Mouse (Mus musculus) splenic B cell, adult 2 months (primary cell): ENCODE measurements around the gene Slc38a6.

Experiments
- DNase-seq: peaks from one replicate; pipeline ENCODE4 v3.0.0-alpha.2; 2011; ENCODE audit warnings: low read depth, low spot score
- H3K27me3 ChIP-seq: 2 replicates; pipeline ENCODE4 v1.6.1; 2012; ENCODE audit warnings: mild to moderate bottlenecking, low read length, moderate library complexity, mixed read lengths; ENCODE audit not compliant: control insufficient read depth, poor library complexity, insufficient read depth, severe bottlenecking
- H3K36me3 ChIP-seq: 2 replicates; pipeline ENCODE4 v1.6.1; 2012; ENCODE audit warnings: mild to moderate bottlenecking, low read length, moderate library complexity, mixed read lengths; ENCODE audit not compliant: control insufficient read depth, poor library complexity, insufficient read depth, severe bottlenecking

Gene Slc38a6

DNA sequence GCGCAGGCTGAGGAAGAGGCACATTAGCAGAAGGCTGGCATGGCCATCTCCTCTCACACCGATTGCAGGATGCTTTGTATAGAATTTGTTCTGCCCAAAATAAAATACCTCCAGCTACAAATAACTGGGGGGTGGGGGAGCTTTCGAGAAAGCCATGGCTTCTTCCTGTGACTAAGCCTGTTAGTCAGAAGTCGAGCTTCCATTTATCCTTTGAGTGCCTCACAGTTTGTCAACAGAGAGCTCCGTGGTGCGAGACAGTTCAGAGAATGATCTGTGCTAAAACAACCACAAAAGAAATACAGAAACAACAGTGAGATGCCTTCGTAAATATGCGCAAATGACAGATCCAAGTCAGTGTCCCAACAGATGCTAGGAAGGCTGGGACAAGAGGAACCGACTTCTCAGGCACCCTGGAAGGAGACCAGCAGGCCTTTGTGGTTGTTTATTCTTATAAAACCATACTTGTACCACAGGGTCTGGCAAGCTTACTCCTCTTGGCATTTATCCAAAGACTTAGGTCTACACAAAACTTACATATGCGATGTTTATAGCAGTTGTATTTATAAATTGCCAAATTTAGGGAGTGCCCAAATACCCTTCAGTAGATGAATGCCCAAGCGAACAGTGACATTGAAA is 9.0 kb downstream of the Slc38a6 start:
- no peak for DNase-seq
- Histone ChIP-seq H3K27me3 (no peaks in the 10 kb centered on the region), H3K36me3 (no peaks in the 10 kb centered on the region; the same call in none of the 2 replicates)

DNA sequence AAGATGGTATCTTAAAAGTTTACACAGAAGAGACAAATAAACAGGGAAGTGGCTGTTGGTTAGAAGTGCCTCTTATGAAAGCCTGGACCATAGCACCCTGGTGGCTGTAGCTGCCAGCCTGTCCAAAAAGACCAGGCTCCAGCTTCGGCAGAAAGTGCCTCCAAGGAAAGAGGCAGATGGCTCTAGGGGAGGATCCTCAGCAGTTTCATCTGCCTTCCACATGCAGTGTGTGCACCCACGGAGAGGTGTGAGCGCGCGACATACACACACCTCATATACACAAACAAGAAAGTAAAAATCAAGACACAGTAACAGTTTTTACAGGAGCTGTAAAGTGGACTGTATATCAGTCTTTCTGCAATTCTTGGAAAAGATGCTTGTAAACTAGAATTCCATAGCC is 12.0 kb downstream of the Slc38a6 start:
- Histone ChIP-seq H3K36me3 (peaks cover 1% of the 10 kb centered on the region; the same call in 1 of the 2 replicates), H3K27me3 (no peaks in the 10 kb centered on the region)
- DNase-seq = no peak

DNA sequence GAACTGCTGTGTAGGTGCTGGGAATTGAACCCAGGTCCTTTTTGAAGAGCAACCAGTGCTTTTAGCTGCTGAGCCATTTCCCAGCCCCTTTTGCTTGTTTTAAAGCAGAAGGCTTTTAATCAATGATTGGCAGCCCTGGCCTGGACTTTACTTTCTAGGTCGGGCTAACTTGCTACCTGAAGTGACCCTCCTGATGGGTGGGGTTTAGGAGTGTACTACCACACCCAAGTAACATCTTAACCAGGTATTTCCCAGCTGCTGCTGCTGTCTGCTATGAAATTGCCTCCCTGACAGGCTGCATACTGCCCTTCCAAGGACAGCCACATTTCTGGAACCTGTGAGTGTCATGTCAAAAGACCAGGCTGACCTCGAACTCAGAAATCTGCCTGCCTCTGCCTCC is 14.0 kb downstream of the Slc38a6 start:
- Histone ChIP-seq H3K27me3 (no peaks in the 10 kb centered on the region), H3K36me3 (0 out of 2 replicates have a peak, but pooled peaks cover 1% of the 10 kb centered on the region)
- DNase-seq = no peak

DNA sequence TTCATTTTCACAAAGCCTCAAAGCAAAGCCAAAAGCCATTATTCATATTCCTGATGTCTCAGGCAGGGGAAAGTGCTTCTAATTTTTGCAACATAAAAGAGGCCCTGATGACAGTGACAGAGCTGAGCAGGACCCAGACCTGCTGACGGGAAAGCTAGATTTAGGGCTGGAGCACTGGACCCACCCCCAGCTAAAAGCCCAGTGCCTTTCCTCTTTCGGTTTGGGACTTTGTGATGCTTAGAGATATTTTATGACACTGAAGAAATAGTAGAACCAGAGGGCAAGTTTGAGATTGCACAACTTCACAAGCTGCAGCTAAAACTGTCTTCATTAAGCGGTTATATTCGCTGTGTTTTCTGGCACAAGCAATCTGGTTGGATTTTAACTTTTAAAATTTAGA is 18.1 kb downstream of the Slc38a6 start:
- no peak for DNase-seq
- Histone ChIP-seq H3K36me3 (0 out of 2 replicates have a peak, but pooled peaks cover 1% of the 10 kb centered on the region), H3K27me3 (no peaks in the 10 kb centered on the region)

- no peak for DNase-seq
- H3K27me3 ChIP-seq = no peaks in the 10 kb centered on the region
- H3K36me3 ChIP-seq = no peaks in the 10 kb centered on the region
Measured at GRCm38 (mm10) chr12:73307750-73308149, 21.2 kb downstream of the Slc38a6 start.

DNA sequence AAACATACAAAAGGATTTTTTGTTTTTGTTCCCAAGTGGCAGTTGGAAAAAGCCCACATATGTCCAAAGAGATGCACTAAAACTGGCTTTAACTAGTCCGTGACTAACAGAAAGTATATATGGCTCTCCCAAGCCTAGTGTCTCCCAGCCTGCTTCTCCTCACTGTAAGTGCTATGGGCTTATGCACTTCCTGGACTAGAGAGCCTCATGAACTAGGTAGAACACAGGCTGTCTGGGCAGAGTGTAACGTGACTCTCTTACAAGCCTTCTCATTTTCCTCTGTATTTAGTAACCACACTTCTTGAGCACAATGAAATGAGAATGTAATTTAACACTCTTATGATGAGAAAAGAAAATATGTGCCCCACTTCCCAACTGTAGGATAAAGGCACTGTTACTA is 22.1 kb downstream of the Slc38a6 start:
- H3K36me3 ChIP-seq = no peaks in the 10 kb centered on the region
- DNase-seq = no peak
- H3K27me3 ChIP-seq = no peaks in the 10 kb centered on the region

- no peaks in the 10 kb centered on the region for H3K36me3 ChIP-seq
- no peak for DNase-seq
- no peaks in the 10 kb centered on the region for H3K27me3 ChIP-seq
Measured at GRCm38 (mm10) chr12:73317706-73318686, 31.4 kb downstream of the Slc38a6 start.

DNA sequence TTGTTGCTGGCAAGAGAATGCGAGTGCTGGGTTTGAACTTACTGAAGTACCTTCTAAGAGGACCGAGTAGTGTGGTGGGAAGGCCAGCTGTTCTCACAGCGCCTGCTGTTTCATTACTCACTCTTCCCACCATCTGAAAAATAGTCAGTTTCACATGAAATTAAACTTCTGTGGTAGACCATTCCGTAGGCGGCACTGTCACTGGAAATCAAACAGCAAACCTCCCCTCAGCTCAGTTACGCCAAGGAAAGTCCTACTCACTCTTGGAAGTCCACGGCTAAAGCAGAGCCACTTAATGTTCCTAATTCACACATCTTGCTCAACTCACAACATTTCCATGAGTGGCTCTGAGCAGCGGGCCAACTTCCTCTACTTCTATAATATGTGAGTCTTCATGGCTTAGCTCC is 37.6 kb downstream of the Slc38a6 start:
- H3K36me3 ChIP-seq = no peaks in the 10 kb centered on the region
- no peaks in the 10 kb centered on the region for H3K27me3 ChIP-seq
- no peak for DNase-seq

DNA sequence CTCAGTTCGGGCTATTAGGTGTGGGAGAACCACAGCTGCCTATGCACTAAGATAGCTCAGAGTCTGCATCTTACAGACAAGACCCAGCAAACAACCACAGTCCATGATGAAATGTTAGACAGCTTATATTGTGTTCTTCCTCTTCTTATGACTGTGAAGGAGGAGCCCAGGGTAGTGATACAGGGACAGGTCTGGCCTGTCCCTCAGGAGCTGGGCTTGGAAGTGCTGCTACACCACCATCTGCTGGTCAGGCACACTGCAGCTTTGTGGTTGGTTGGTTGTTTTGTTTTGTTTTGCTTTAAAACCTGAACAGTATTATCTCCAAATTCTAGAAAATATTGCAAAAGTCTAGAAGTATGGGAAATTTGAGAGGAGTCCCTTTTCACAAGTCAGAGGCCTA is 38.2 kb downstream of the Slc38a6 start:
- no peaks in the 10 kb centered on the region for H3K27me3 ChIP-seq
- no peak for DNase-seq
- no peaks in the 10 kb centered on the region for H3K36me3 ChIP-seq

DNA sequence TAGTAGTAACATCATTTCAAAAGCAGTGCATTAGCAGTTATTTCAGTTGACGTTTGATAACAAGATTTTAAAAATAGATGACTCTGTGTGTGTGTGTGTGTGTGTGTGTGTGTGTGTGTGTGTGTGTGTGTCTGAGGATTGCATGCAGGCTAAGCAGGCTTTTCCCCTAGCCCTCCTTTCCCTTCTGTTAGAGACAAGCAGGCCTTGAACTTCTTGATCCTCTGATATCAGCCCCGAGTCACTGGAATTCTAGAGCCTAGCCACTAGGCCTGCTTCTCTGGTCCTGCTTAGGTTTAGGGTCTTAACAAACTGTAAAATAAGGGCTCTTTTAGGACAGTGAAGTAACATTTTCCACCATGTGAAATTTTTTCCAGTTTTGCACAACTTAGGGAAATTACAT is 38.6 kb downstream of the Slc38a6 start:
- no peaks in the 10 kb centered on the region for H3K36me3 ChIP-seq
- no peaks in the 10 kb centered on the region for H3K27me3 ChIP-seq
- DNase-seq = no peak

- H3K36me3 ChIP-seq = no peaks in the 10 kb centered on the region
- H3K27me3 ChIP-seq = no peaks in the 10 kb centered on the region
- no peak for DNase-seq
Measured at GRCm38 (mm10) chr12:73325617-73326016, 39.0 kb downstream of the Slc38a6 start.

DNA sequence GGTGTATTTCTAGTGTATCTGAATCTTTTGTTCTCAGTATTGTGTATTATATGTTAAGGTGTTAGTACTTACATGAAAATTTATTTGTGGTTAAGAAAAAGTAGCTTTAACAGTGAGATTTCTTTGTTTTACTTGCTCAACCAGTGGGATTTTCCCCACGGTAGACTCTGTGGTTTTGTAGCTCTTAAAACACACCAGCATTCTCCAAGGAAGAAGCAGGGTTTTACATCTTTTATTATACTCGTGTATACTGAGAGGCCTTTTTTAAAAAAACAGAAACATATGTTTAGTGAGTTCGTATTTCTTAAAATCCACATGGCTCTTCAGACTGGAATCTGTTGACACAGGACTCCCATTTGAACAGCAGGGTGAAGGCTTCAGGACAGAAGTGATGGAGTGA is 40.8 kb downstream of the Slc38a6 start:
- Histone ChIP-seq H3K36me3 (no peaks in the 10 kb centered on the region), H3K27me3 (no peaks in the 10 kb centered on the region)
- no peak for DNase-seq

- no peak for DNase-seq
- no peaks in the 10 kb centered on the region for H3K36me3 ChIP-seq
Measured at GRCm38 (mm10) chr12:73328448-73329167, 42.0 kb downstream of the Slc38a6 start.

DNA sequence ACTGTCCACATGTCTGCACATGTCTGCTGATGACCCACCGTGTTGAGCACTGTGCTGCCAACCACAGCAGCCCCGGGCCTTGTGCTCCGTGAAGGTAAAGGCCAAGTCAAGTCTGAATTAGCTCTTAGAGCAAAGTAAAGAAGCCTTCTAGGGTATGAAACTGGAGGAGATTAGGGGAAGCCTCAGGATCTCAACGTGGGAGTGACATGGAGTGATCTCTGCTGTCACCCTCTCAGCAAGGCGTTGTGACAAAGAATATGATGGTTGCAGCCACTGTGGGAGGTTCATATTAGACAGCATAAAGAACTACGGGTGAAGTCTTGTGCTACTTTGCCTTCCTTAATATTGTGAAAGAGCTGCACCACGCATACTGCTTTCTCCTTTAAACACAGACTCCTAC is 43.7 kb downstream of the Slc38a6 start:
- no peak for DNase-seq
- no peaks in the 10 kb centered on the region for H3K36me3 ChIP-seq
- H3K27me3 ChIP-seq = no peaks in the 10 kb centered on the region

More at GRCm38 (mm10) chr12:73328448-73329167, 42.0 kb downstream of the Slc38a6 start:
- no peaks in the 10 kb centered on the region for H3K27me3 ChIP-seq

- no peaks in the 10 kb centered on the region for H3K36me3 ChIP-seq
- DNase-seq = no peak
Measured at GRCm38 (mm10) chr12:73332701-73333100, 46.1 kb downstream of the Slc38a6 start.

More at GRCm38 (mm10) chr12:73332701-73333100, 46.1 kb downstream of the Slc38a6 start:
- no peaks in the 10 kb centered on the region for H3K27me3 ChIP-seq
